8 mouse cellular contexts compared by ENCODE assay signal in genomic region chr2:166683885-166684544, GRCm38 (mm10). TPM values are rescaled to one million over a fixed set of nuclear protein-coding genes. Genes with fewer than 3 reads are reported as not detected.
DNase-seq lines count a peak whose midpoint lies in the region; ATAC-seq and TF ChIP-seq lines count a peak whose summit lies in the region.

No protein-coding gene starts in this region.

- no peak for TF ChIP-seq EP300 in stomach, postnatal 0 days (optimal IDR thresholded peaks at IDR 0.05)

- H3K9me3 ChIP-seq in heart, embryonic 11.5 days (replicated peaks; ENCODE audit: control insufficient read depth, low read length): no peaks in the 10 kb centered on the region
- H3K9me3 ChIP-seq in hindbrain, embryonic 11.5 days (ENCODE audit: control insufficient read depth, low read length): no peaks in the 10 kb centered on the region
- H3K9me3 ChIP-seq in stomach, postnatal 0 days (ENCODE audit: control insufficient read depth, low read length): no peaks in the 10 kb centered on the region

- no peak overlapping the region for H3K4me3 ChIP-seq in heart, embryonic 11.5 days (ENCODE audit: low read depth, low read length)
- H3K4me3 ChIP-seq in hindbrain, embryonic 11.5 days (ENCODE audit: low read depth, low read length): no peak overlapping the region
- no peak overlapping the region for H3K4me3 ChIP-seq in stomach, postnatal 0 days (ENCODE audit: low read depth, low read length)

- WGBS in heart, embryonic 11.5 days (ENCODE audit: insufficient replicate concordance): 11% methylated on average over 13 of the region's 13 CpGs
- 21% methylated on average over 13 of the region's 13 CpGs for WGBS in hindbrain, embryonic 11.5 days
- 18% methylated on average over 13 of the region's 13 CpGs for WGBS in stomach, postnatal 0 days

- DNase-seq in heart, postnatal 25 days (ENCODE audit: low spot score): no peak
- DNase-seq in MEL-GATA-1-ER (ENCODE audit: extremely low read depth, low read depth): peak; percentile 39
- DNase-seq in hindbrain, embryonic 11.5 days (ENCODE audit: low spot score): peak; percentile 52
- DNase-seq in lung, postnatal 14 days: peak; percentile 24
- peak; percentile 35 for DNase-seq in stomach, postnatal 0 days (ENCODE audit: low spot score)
- DNase-seq in layer of hippocampus, adult 11-12 months (ENCODE audit: low spot score): no peak
- no peak for DNase-seq in layer of hippocampus, adult 9-10 months (ENCODE audit: low spot score)

- peak overlapping the region; percentile 9; the same call in 1 of the 2 replicates for H3K4me2 ChIP-seq in heart, embryonic 11.5 days
- H3K4me2 ChIP-seq in hindbrain, embryonic 11.5 days (replicated peaks; ENCODE audit: low read depth, low read length): no peak overlapping the region; the same call in 1 of the 2 replicates
- H3K4me2 ChIP-seq in stomach, postnatal 0 days (replicated peaks; ENCODE audit: low read depth): no peak overlapping the region

- no peak overlapping the region for H3K27ac ChIP-seq in heart, embryonic 11.5 days (ENCODE audit: low read depth, low read length)
- peak overlapping the region; percentile 13; the same call in 1 of the 2 replicates for H3K27ac ChIP-seq in hindbrain, embryonic 11.5 days (ENCODE audit: low read depth, low read length)
- H3K27ac ChIP-seq in stomach, postnatal 0 days (replicated peaks): no peak overlapping the region

- TF ChIP-seq CTCF in stomach, postnatal 0 days (IDR thresholded peaks at IDR 0.05; ENCODE audit: low read depth): no peak

- no peak overlapping the region for H3K9ac ChIP-seq in heart, embryonic 11.5 days (ENCODE audit: low read depth, low read length)
- no peak overlapping the region for H3K9ac ChIP-seq in hindbrain, embryonic 11.5 days (ENCODE audit: low read depth, low read length)
- H3K9ac ChIP-seq in stomach, postnatal 0 days (ENCODE audit: low read length): no peak overlapping the region

- H3K36me3 ChIP-seq in heart, embryonic 11.5 days (ENCODE audit: control insufficient read depth, insufficient read depth, low read length): no peaks in the 10 kb centered on the region
- H3K36me3 ChIP-seq in hindbrain, embryonic 11.5 days (ENCODE audit: control insufficient read depth, insufficient read depth, low read length): no peaks in the 10 kb centered on the region
- H3K36me3 ChIP-seq in stomach, postnatal 0 days (ENCODE audit: control insufficient read depth, insufficient read depth, low read length): no peaks in the 10 kb centered on the region

- intact Hi-C loops in heart, postnatal 25 days (cut with DNase I): no loop called here

- no peaks in the 10 kb centered on the region for H3K27me3 ChIP-seq in heart, embryonic 11.5 days (ENCODE audit: control insufficient read depth, insufficient read depth, low read length)
- H3K27me3 ChIP-seq in hindbrain, embryonic 11.5 days (ENCODE audit: control insufficient read depth, insufficient read depth, low read length): no peaks in the 10 kb centered on the region
- no peaks in the 10 kb centered on the region for H3K27me3 ChIP-seq in stomach, postnatal 0 days (ENCODE audit: control insufficient read depth, insufficient read depth, low read length)

- peaks cover 24% of the 10 kb centered on the region for H3K4me1 ChIP-seq in heart, embryonic 11.5 days (ENCODE audit: control insufficient read depth, insufficient read depth, low read length)
- H3K4me1 ChIP-seq in hindbrain, embryonic 11.5 days (replicated peaks; ENCODE audit: control insufficient read depth, insufficient read depth, low read length): peaks cover 28% of the 10 kb centered on the region
- H3K4me1 ChIP-seq in stomach, postnatal 0 days (replicated peaks; ENCODE audit: control insufficient read depth, insufficient read depth): no peaks in the 10 kb centered on the region

- no peak for ATAC-seq in heart, embryonic 11.5 days (replicated peaks; ENCODE audit: insufficient number of reproducible peaks, low FRiP score, low TSS enrichment)
- no peak for ATAC-seq in hindbrain, embryonic 11.5 days (ENCODE audit: low FRiP score)
- no peak for ATAC-seq in stomach, postnatal 0 days (ENCODE audit: low FRiP score, low TSS enrichment)

RNA-seq across cellular contexts. Expression of gene Prex1, which starts 29.6 kb away (rescaled TPM):
- 7.0 and 10.1 TPM in 2 replicates for polyA plus RNA-seq in heart, embryonic 11.5 days (2014; fragmentation: Nextera tagmentation; extraction: Ambion mirVana)
- 1 to 10 TPM; 5.9 to 6.6 TPM for total RNA-seq in heart, postnatal 25 days (2021)
- polyA plus RNA-seq in hindbrain, embryonic 11.5 days (2014; fragmentation: Nextera tagmentation; extraction: Ambion mirVana): 20.9 and 21.7 TPM in 2 replicates
- 12.0 and 12.8 TPM in 2 replicates for polyA plus RNA-seq in stomach, postnatal 0 days (2015; fragmentation: Nextera tagmentation; extraction: Ambion mirVana)

Comparison
In these comparisons a context has a peak if more than half of its experiments do, and no peak if none do; other contexts are left out.
1. DNase-seq: peak in MEL-GATA-1-ER (single experiment), hindbrain, embryonic 11.5 days (single experiment), lung, postnatal 14 days (single experiment) and stomach, postnatal 0 days (single experiment); none in heart, postnatal 25 days (single experiment), layer of hippocampus, adult 11-12 months (single experiment) and layer of hippocampus, adult 9-10 months (single experiment).